In genomic region chr6:38676217-38676616, GRCm38 (mm10) we compare ENCODE assay signal across 28 mouse cellular contexts. TPM values are rescaled to one million over a fixed set of nuclear protein-coding genes. Genes with fewer than 3 reads are reported as not detected.
A peak's percentile ranks its signal among the peaks of the same experiment; 100 is the strongest.
DNase-seq lines count a peak whose midpoint lies in the region; ATAC-seq lines count a peak whose summit lies in the region.
"Had no signal": no experiment of that assay in that cellular context is flagged by ENCODE, and none has a peak within 500 bp of the region (broad histone marks: within the 10 kb centered on the region; RNA-seq: fewer than 3 reads in every experiment).

No protein-coding gene starts in this region.

- WGBS in heart, embryonic 10.5 days: 41% methylated on average over 6 of the region's 6 CpGs
- WGBS in heart, embryonic 16.5 days: 39% methylated on average over 6 of the region's 6 CpGs

- peaks cover 13% of the 10 kb centered on the region for H3K4me1 ChIP-seq in heart, embryonic 10.5 days
- H3K4me1 ChIP-seq in heart, embryonic 16.5 days (ENCODE audit: control insufficient read depth, insufficient read depth, low read length): peaks cover 3% of the 10 kb centered on the region; the same call in 1 of the 2 replicates
- H3K4me1 ChIP-seq: embryonic facial prominence, embryonic 15.5 days; hindbrain, embryonic 15.5 days; midbrain, embryonic 10.5 days; neural tube, embryonic 13.5 days had no signal

- DNase-seq in heart, embryonic 10.5 days (ENCODE audit: low spot score): no peak
- DNase-seq in heart, adult 11 months: no peak
- no peak for DNase-seq in heart, adult 9 months (ENCODE audit: low spot score in 2 of 2)
- peak; percentile 50 for DNase-seq in MEL-GATA-1-ER (ENCODE audit: extremely low read depth, low read depth)
- no peak for DNase-seq in left cerebral cortex, adult 9 months (ENCODE audit: low spot score in 2 of 2)
- DNase-seq in lung, adult 18-20 months: no peak
- DNase-seq: adrenal gland, adult 8-10 months; cerebellum, adult 18-20 months; cerebellum, postnatal 14 days; embryo, embryonic 11 days; gastrocnemius, postnatal 14 days; kidney, adult 9 months; kidney, postnatal 14 days; lung, postnatal 4 days; retina, postnatal 1 day; thymus, postnatal 25 days had no signal

- H3K27ac ChIP-seq in heart, embryonic 10.5 days: peak overlapping the region; percentile 18; the same call in 1 of the 2 replicates
- H3K27ac ChIP-seq in heart, embryonic 16.5 days (ENCODE audit: low read length): no peak overlapping the region
- H3K27ac ChIP-seq: embryonic facial prominence, embryonic 15.5 days; hindbrain, embryonic 15.5 days; limb, embryonic 10.5 days; midbrain, embryonic 10.5 days; neural tube, embryonic 13.5 days had no signal

- H3K9me3 ChIP-seq in heart, embryonic 10.5 days: no peaks in the 10 kb centered on the region
- H3K9me3 ChIP-seq in heart, embryonic 16.5 days (replicated peaks; ENCODE audit: control insufficient read depth, low read length): no peaks in the 10 kb centered on the region
- H3K9me3 ChIP-seq: embryonic facial prominence, embryonic 15.5 days; hindbrain, embryonic 15.5 days; limb, embryonic 10.5 days; midbrain, embryonic 10.5 days; neural tube, embryonic 13.5 days had no signal

- H3K9ac ChIP-seq in heart, embryonic 16.5 days (ENCODE audit: low read length): no peak overlapping the region
- H3K9ac ChIP-seq: embryonic facial prominence, embryonic 15.5 days; hindbrain, embryonic 15.5 days; neural tube, embryonic 13.5 days had no signal

- 0 out of 2 replicates have a peak, but pooled peaks cover 14% of the 10 kb centered on the region for H3K27me3 ChIP-seq in heart, embryonic 10.5 days (ENCODE audit: insufficient read depth, poor library complexity, severe bottlenecking)
- H3K27me3 ChIP-seq in heart, embryonic 16.5 days (ENCODE audit: control insufficient read depth, insufficient read depth, low read length): peaks cover 4% of the 10 kb centered on the region; the same call in 1 of the 2 replicates
- H3K27me3 ChIP-seq: embryonic facial prominence, embryonic 15.5 days; hindbrain, embryonic 15.5 days; neural tube, embryonic 13.5 days had no signal

- ATAC-seq in heart, embryonic 16.5 days (replicated peaks; ENCODE audit: extremely low read depth, insufficient read depth, low FRiP score): no peak
- peak; percentile 35; the same call in 1 of the 2 replicates for ATAC-seq in megakaryocyte progenitor cell, adult 5-6 weeks (replicated peaks; ENCODE audit: poor library complexity)
- ATAC-seq: activated CD4-positive, CD25-positive, alpha-beta regulatory T cell, adult 4 months; forebrain, embryonic 16.5 days; midbrain, embryonic 16.5 days had no signal

- H3K4me3 ChIP-seq in heart, embryonic 10.5 days: peak overlapping the region; percentile 6; the same call in 1 of the 2 replicates
- no peak overlapping the region for H3K4me3 ChIP-seq in heart, embryonic 16.5 days (ENCODE audit: low read length)
- H3K4me3 ChIP-seq: embryonic facial prominence, embryonic 15.5 days; hindbrain, embryonic 15.5 days; limb, embryonic 10.5 days; midbrain, embryonic 10.5 days; myocyte; neural tube, embryonic 13.5 days had no signal

- H3K4me2 ChIP-seq in heart, embryonic 16.5 days (ENCODE audit: low read depth, low read length): peak overlapping the region; percentile 8
- H3K4me2 ChIP-seq: embryonic facial prominence, embryonic 15.5 days; hindbrain, embryonic 15.5 days; neural tube, embryonic 13.5 days had no signal

- H3K36me3 ChIP-seq in heart, embryonic 10.5 days: no peaks in the 10 kb centered on the region
- no peaks in the 10 kb centered on the region for H3K36me3 ChIP-seq in heart, embryonic 16.5 days (ENCODE audit: control insufficient read depth, insufficient read depth)
- H3K36me3 ChIP-seq: embryonic facial prominence, embryonic 15.5 days; hindbrain, embryonic 15.5 days; limb, embryonic 10.5 days; midbrain, embryonic 10.5 days had no signal

RNA-seq across cellular contexts. Expression of gene Clec2l, which starts 13.3 kb away (rescaled TPM):
- 0.50 and 1.5 TPM in 2 replicates for polyA plus RNA-seq in heart, embryonic 10.5 days (2016; fragmentation: Nextera tagmentation; extraction: Ambion mirVana)
- 0.71 and 0.87 TPM in 2 replicates for polyA plus RNA-seq in heart, embryonic 16.5 days (2015; fragmentation: Nextera tagmentation; extraction: Ambion mirVana)
- total RNA-seq in megakaryocyte progenitor cell, adult 5-6 weeks (2015): not detected in 2 replicates
- not detected in 2 replicates for total RNA-seq in megakaryocyte progenitor cell, adult 5-6 weeks (2017)
- total RNA-seq: liver, adult 2 months had no signal
- polyA plus RNA-seq: activated CD4-positive, CD25-positive, alpha-beta regulatory T cell, adult 4 months; liver, adult 2 months had no signal

RNA-seq across cellular contexts. Expression of gene Klrg2, which starts 39.2 kb away (rescaled TPM):
- polyA plus RNA-seq in heart, embryonic 10.5 days (2016; fragmentation: Nextera tagmentation; extraction: Ambion mirVana): 0.10 TPM in 1 of 2 replicates, not detected in the other
- polyA plus RNA-seq in heart, embryonic 16.5 days (2015; fragmentation: Nextera tagmentation; extraction: Ambion mirVana): 0.10 and 0.13 TPM in 2 replicates
- total RNA-seq in megakaryocyte progenitor cell, adult 5-6 weeks (2015): 0.05 and 0.22 TPM in 2 replicates
- not detected in 2 replicates for total RNA-seq in megakaryocyte progenitor cell, adult 5-6 weeks (2017)
- total RNA-seq: liver, adult 2 months had no signal
- polyA plus RNA-seq: activated CD4-positive, CD25-positive, alpha-beta regulatory T cell, adult 4 months; forebrain, embryonic 16.5 days; liver, adult 2 months; midbrain, embryonic 10.5 days; midbrain, embryonic 16.5 days had no signal
